Mouse (Mus musculus) neural tube, embryonic 15.5 days (tissue): ENCODE data around the gene Sdk2. TPM values are rescaled to one million over a fixed set of nuclear protein-coding genes. Genes with fewer than 3 reads are reported as not detected.
A peak's percentile ranks its signal among the peaks of the same experiment; 100 is the strongest.

Experiments
- ATAC-seq: fragments of 200-750 bp; cut with Nextera tagmentation; 2 replicates; pipeline ENCODE4 v1.8.0; 2017; ENCODE audit warnings: mild to moderate bottlenecking, moderate TSS enrichment, moderate library complexity; ENCODE audit not compliant: low FRiP score
- H3K27ac ChIP-seq: fragments of 300-500 bp; sonication (generic); replicated peaks from 2 replicates; pipeline ENCODE4 v1.5.1; 2015; ENCODE audit warnings: mild to moderate bottlenecking, inconsistent platforms
- H3K27me3 ChIP-seq: fragments of 300-500 bp; sonication (generic); replicated peaks from 2 replicates; pipeline ENCODE4 v1.6.1; 2015; ENCODE audit warnings: inconsistent platforms
- H3K36me3 ChIP-seq: fragments of 300-500 bp; sonication (generic); 2 replicates; pipeline ENCODE4 v1.6.1; 2015; ENCODE audit warnings: inconsistent platforms
- H3K4me1 ChIP-seq: fragments of 300-500 bp; sonication (generic); 2 replicates; pipeline ENCODE4 v1.6.1; 2015; ENCODE audit warnings: inconsistent platforms
- H3K4me2 ChIP-seq: fragments of 300-500 bp; sonication (generic); 2 replicates; pipeline ENCODE4 v1.6.1; 2015; ENCODE audit warnings: inconsistent platforms, mild to moderate bottlenecking, moderate library complexity
- H3K4me3 ChIP-seq: fragments of 300-500 bp; sonication (generic); replicated peaks from 2 replicates; pipeline ENCODE4 v1.5.1; 2015; ENCODE audit warnings: mild to moderate bottlenecking, inconsistent platforms
- H3K9ac ChIP-seq: fragments of 300-500 bp; sonication (generic); replicated peaks from 2 replicates; pipeline ENCODE4 v1.6.1; 2015; ENCODE audit warnings: mild to moderate bottlenecking, inconsistent platforms
- H3K9me3 ChIP-seq: fragments of 300-500 bp; sonication (generic); replicated peaks from 2 replicates; pipeline ENCODE4 v1.6.1; 2016; ENCODE audit warnings: inconsistent platforms
- WGBS: fragments of 180-500 bp; shearing (Covaris S2); methylation state at CpG from one replicate; pipeline ENCODE4 v1.1.7; 2015; ENCODE audit warnings: mixed read lengths; 5-methylcytosine and 5-hydroxymethylcytosine counted together
- polyA plus RNA-seq: library from polyadenylated mRNA; unstranded; fragments of >200 nt; fragmentation: Nextera tagmentation; extraction: Ambion mirVana; gene quantifications from 2 replicates; pipeline ENCODE4 v1.2.1, GENCODE M21; 2015

Gene Sdk2
- polyA plus RNA-seq, 1 experiment from 2014 or later, result 4.6 TPM

DNA sequence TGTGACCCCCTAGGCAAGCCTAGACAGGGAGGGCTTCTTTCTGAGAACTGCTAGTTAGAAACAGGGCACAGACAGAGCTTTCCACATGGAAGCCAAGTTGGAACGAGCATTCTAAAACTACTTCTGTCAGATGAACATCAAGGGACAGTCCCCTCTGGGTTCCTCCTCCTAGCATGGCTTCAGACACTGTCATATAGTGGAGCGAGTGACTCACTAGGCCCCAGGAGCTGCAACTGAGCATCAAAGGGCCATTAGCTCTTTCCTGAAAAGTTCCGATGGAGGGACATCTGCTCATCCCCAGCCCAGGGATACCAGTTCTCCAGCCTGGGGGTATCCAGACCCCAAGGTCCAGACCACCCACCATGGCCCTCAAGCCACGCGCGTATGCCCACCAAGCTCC lies 185.0 kb downstream of the Sdk2 start:
- WGBS, result 68% methylated on average over 6 of the region's 6 CpGs
- H3K27ac ChIP-seq, result no peak overlapping the region
- ATAC-seq, result no peak

DNA sequence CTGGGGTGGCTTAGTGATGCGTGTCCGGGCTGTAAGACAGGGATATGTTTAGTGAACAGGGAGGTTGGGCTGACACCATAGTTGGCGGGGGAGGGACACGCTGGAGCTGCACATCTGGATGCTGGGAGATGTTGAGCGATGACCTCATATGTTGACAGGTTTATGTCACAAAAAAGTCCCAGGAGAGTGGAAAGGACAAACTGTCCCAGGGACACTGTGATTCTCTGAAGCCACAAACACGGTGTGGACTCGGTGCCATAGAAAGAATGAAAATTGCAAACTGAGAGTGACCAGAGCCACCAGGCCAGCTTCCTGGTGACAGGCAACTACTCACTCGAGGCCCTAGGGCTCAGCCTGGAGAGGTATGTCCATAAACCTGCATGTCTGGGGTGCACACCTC lies 199.8 kb downstream of the Sdk2 start:
- Histone ChIP-seq H3K36me3 (no peaks in the 10 kb centered on the region; the same call in 1 of the 2 replicates), H3K9me3 (no peaks in the 10 kb centered on the region), H3K9ac (no peak overlapping the region), H3K27ac (no peak overlapping the region), H3K4me2 (no peak overlapping the region), H3K4me1 (no peaks in the 10 kb centered on the region), H3K27me3 (no peaks in the 10 kb centered on the region), H3K4me3 (no peak overlapping the region)
- ATAC-seq, result no peak
- 90% methylated on average over 8 of the region's 8 CpGs for WGBS

More for the DNA sequence above, 185.0 kb downstream of the Sdk2 start:
- H3K36me3 ChIP-seq, result no peaks in the 10 kb centered on the region
- H3K27me3 ChIP-seq, result no peaks in the 10 kb centered on the region
- no peak overlapping the region for H3K4me3 ChIP-seq
- H3K4me2 ChIP-seq, result no peak overlapping the region
- H3K9me3 ChIP-seq, result no peaks in the 10 kb centered on the region
- peaks cover 21% of the 10 kb centered on the region for H3K4me1 ChIP-seq
- H3K9ac ChIP-seq, result no peak overlapping the region

DNA sequence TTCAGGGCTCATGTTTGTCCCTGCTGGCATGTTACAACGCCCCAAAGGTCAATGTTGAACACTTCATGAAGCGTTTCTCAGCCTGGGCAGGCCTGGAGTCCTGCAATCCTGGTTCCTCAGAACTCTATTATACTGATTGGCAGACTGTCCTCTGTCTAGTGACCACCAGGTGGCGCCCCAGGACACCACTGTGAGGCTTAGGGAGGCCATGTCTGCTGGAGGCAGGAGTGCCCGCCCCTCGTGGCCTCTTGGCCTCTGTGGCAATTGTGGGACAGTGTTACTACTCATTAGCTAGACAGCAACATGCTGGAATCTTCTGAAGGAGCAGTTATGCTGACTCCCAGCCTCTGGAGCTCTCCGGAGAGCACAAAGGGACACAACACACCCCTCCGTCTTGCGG lies 201.2 kb downstream of the Sdk2 start:
- H3K36me3 ChIP-seq, result no peaks in the 10 kb centered on the region; the same call in 1 of the 2 replicates

DNA sequence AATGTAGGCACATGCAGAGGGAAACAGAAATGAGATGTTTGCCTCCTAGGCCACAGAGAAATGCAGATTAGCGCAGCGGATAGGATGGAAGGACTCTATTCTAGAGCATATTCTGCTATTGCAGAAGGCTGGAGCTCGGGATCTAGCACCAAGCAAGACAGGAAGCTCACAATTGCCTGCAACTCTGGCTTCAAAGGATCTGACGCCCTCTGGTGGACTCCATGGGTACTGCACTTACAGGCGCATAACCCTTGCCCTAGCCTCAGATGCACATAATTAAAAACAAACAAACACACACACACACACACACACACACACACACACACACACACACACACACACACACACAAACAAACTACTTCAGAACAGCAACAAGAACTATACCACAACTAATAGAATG lies 203.4 kb downstream of the Sdk2 start:
- 77% methylated on average over 5 of the region's 5 CpGs for WGBS
- ATAC-seq, result no peak
- no peak overlapping the region for H3K4me3 ChIP-seq
- H3K9me3 ChIP-seq, result no peaks in the 10 kb centered on the region
- no peak overlapping the region for H3K9ac ChIP-seq
- no peak overlapping the region for H3K4me2 ChIP-seq
- no peaks in the 10 kb centered on the region for H3K27me3 ChIP-seq
- H3K27ac ChIP-seq, result no peak overlapping the region
- H3K4me1 ChIP-seq, result no peaks in the 10 kb centered on the region
- H3K36me3 ChIP-seq, result peaks cover 4% of the 10 kb centered on the region; the same call in 1 of the 2 replicates

More for the DNA sequence above, 201.2 kb downstream of the Sdk2 start:
- Histone ChIP-seq H3K27me3 (no peaks in the 10 kb centered on the region), H3K9me3 (no peaks in the 10 kb centered on the region), H3K4me3 (no peak overlapping the region), H3K4me2 (no peak overlapping the region), H3K9ac (no peak overlapping the region), H3K4me1 (no peaks in the 10 kb centered on the region), H3K27ac (no peak overlapping the region)
- peak; percentile 55; the same call in 1 of the 2 replicates for ATAC-seq
- 38% methylated on average over 8 of the region's 8 CpGs for WGBS

DNA sequence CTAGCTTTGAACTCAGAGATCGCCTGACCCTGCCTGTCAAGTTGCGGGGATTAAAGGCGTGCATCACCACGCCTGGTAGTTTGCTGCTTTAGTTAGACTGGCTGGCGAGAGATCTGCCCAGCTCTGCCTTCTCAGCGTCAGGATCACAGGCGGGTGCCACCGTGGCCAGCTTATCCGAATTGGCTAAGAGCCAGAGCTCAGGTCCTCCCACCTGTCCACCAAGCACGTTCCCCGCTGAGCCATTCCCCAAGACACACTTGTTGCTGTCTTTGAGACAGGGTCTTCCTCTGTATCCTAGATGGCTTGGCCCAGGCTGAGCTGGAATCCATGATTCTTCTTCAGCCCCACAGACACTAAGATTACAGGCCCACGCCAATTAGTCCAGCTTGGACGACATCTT lies 211.2 kb downstream of the Sdk2 start:
- Histone ChIP-seq H3K4me3 (no peak overlapping the region), H3K9me3 (no peaks in the 10 kb centered on the region), H3K4me1 (no peaks in the 10 kb centered on the region), H3K36me3 (peaks cover 12% of the 10 kb centered on the region; the same call in 1 of the 2 replicates), H3K4me2 (no peak overlapping the region), H3K27me3 (no peaks in the 10 kb centered on the region), H3K27ac (no peak overlapping the region), H3K9ac (no peak overlapping the region)
- ATAC-seq, result no peak
- WGBS, result 85% methylated on average over 13 of the region's 13 CpGs

DNA sequence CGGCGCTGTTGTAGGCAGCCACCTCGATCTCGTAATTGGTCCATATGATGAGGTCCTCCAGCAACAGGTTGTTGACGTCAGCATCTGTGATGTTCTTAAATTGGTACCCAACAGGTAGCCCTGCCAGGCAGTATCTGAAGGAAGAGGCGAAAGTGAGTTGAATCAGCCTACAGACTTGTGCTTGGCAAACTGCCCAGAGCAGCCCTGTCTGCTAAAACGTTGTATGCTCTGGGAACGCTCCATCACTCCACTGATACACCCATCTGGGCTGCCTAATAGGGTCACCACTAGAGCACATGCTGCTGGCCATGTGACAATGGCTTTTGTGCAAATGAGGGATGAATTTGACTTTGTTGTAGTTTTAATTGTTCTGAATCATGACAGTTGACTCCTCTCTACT lies 215.1 kb downstream of the Sdk2 start:
- Histone ChIP-seq H3K4me3 (no peak overlapping the region), H3K36me3 (peaks cover 6% of the 10 kb centered on the region; the same call in 1 of the 2 replicates), H3K9me3 (no peaks in the 10 kb centered on the region), H3K27me3 (no peaks in the 10 kb centered on the region), H3K4me1 (no peaks in the 10 kb centered on the region), H3K4me2 (no peak overlapping the region), H3K27ac (no peak overlapping the region), H3K9ac (no peak overlapping the region)
- 70% methylated on average over 8 of the region's 8 CpGs for WGBS
- no peak for ATAC-seq

DNA sequence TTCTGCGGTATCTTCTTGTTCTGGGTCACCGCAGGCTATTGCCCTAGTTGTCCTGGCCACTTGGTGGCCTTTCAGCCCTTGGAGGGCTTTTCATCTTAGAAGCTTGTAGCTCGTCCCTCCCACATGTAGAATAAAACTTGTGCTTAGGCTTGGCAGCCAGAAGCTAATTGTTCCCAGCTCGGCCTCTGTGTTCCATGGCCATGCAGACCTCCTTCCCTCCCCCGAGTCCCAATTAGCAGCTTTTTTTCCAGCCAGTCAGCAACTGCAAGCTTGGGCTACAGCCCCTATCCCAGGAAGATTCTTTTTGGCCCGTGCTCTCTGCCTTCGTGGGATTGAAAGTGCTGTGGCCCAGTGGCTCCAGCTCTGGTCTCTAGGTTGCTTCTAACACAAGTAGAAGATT lies 217.5 kb downstream of the Sdk2 start:
- Histone ChIP-seq H3K27ac (no peak overlapping the region), H3K9me3 (no peaks in the 10 kb centered on the region), H3K9ac (no peak overlapping the region), H3K27me3 (no peaks in the 10 kb centered on the region), H3K4me3 (no peak overlapping the region), H3K36me3 (peaks cover 6% of the 10 kb centered on the region; the same call in 1 of the 2 replicates), H3K4me1 (no peaks in the 10 kb centered on the region), H3K4me2 (no peak overlapping the region)
- ATAC-seq, result no peak
- WGBS, result 69% methylated on average over 7 of the region's 7 CpGs

DNA sequence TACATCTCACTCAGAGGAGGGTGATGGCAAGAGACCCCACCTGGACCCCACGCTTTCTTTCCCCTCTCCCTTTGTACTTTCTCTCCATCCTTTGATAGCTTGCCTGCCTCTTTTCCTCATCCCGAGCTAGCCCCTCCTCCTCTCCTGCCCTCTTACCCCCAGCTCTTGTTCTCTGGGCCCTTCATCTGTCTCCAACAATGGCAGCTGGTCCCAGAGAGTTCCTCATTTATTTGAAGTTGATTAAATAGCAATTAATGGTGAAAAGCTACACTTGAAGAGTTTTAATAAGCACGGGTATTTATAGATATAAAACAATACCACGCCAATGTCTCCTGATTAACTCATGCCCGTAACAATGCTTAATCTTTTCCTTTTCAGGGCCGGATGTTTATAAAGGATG lies 222.9 kb downstream of the Sdk2 start:
- Histone ChIP-seq H3K27me3 (no peaks in the 10 kb centered on the region), H3K36me3 (peaks cover 4% of the 10 kb centered on the region; the same call in 1 of the 2 replicates), H3K4me1 (no peaks in the 10 kb centered on the region), H3K9ac (no peak overlapping the region), H3K9me3 (no peaks in the 10 kb centered on the region), H3K27ac (no peak overlapping the region), H3K4me2 (no peak overlapping the region), H3K4me3 (no peak overlapping the region)
- ATAC-seq, result no peak
- 40% methylated on average over 6 of the region's 6 CpGs for WGBS

DNA sequence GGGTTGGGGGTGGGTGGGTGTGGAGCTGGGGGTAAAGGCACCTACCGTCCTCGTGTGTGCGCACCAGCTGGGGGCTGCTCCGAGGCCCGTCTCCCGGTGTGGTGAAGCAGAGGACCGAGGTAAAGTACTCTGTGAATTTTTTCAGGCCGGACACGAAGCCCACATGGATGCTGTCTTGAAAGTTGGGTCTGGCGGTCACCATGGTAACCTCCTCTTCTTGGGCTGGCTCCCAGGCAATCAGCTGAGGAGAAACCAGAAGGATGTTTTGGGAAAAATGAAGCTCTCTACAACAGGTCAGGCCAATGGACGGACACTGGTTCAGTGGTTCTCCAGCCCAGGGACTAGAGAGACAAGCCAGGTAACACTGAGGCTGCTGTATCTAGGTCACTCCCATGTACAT lies 224.0 kb downstream of the Sdk2 start:
- no peak for ATAC-seq
- 93% methylated on average over 11 of the region's 11 CpGs for WGBS
- Histone ChIP-seq H3K36me3 (peaks cover 4% of the 10 kb centered on the region; the same call in 1 of the 2 replicates), H3K4me3 (no peak overlapping the region), H3K27ac (no peak overlapping the region), H3K9me3 (no peaks in the 10 kb centered on the region), H3K27me3 (no peaks in the 10 kb centered on the region), H3K4me1 (no peaks in the 10 kb centered on the region), H3K4me2 (no peak overlapping the region), H3K9ac (no peak overlapping the region)

DNA sequence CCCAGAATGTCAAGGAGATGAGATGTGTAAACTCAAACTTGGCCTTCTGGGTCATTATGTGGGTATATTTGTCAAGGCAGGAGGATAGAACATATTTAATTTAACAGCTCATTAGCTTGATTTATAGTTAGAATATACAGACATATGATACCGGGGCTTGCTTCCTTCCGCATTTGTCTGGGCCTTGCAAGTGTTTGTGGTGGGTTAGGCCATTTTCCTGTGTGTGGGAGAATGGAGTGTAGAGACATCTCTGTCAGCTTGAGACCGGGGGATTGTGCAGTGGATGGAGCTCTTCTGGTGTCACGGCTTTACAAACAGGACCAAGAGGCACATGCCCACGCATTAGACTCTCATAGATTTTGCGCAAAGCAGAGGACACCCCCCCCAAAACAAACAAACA lies 235.2 kb downstream of the Sdk2 start:
- Histone ChIP-seq H3K9ac (no peak overlapping the region), H3K27me3 (no peaks in the 10 kb centered on the region), H3K9me3 (no peaks in the 10 kb centered on the region), H3K27ac (no peak overlapping the region), H3K36me3 (no peaks in the 10 kb centered on the region; the same call in 1 of the 2 replicates), H3K4me2 (no peak overlapping the region), H3K4me1 (peaks cover 10% of the 10 kb centered on the region), H3K4me3 (no peak overlapping the region)
- 83% methylated on average over 6 of the region's 6 CpGs for WGBS
- no peak for ATAC-seq

DNA sequence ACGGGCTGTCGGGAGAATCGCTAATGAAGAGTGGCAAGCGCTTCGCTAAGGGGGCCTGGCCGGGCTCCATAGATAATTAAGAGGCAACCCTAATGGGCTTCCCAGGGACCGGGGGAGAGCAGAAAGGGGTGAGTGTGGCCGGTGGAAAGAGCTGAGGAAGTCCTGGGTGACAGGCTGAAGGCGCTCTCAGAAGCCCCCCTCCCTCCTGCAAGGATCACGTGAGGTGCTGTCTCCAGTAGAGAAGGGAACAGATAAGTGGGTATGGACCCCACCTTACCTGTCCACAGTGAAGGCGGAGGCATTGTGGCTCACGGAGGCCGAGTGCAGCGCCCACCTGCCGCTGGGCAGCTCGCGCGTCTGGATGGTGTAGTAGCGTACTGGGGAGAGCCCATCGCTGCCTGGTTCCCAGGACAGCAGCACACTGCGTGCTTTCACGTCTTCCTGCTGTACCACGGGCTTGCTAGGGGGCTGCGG lies 238.7 kb downstream of the Sdk2 start:
- Histone ChIP-seq H3K27ac (no peak overlapping the region), H3K4me1 (peaks cover 16% of the 10 kb centered on the region), H3K9ac (no peak overlapping the region), H3K27me3 (no peaks in the 10 kb centered on the region), H3K4me2 (peak overlapping the region; percentile 41), H3K9me3 (no peaks in the 10 kb centered on the region), H3K4me3 (no peak overlapping the region), H3K36me3 (no peaks in the 10 kb centered on the region; the same call in 1 of the 2 replicates)
- WGBS, result 28% methylated on average over 24 of the region's 24 CpGs
- ATAC-seq, result peak; percentile 33; the same call in 1 of the 2 replicates

DNA sequence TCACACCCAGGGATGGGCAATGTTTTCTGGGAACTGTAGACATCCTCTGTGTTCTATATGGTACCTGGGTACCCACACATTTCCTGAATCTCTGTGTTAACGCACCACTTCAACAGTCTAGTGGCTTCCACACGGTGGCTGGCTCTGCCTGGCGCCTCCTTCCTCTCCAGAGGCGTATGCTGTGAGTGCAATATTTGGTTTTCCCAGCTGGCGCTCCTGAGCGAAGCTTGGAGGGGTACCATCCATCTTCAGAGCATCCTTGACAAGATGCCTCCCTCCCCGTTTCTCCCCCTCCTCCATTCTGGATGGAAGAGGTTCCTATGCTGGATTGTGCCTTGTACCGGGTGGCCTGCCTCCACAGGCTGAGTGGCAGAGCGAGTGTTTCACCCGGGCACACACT lies 246.8 kb downstream of the Sdk2 start:
- H3K9ac ChIP-seq, result no peak overlapping the region
- WGBS, result 87% methylated on average over 10 of the region's 10 CpGs
- H3K36me3 ChIP-seq, result no peaks in the 10 kb centered on the region; the same call in 1 of the 2 replicates
- ATAC-seq, result no peak
- no peaks in the 10 kb centered on the region for H3K9me3 ChIP-seq
- no peaks in the 10 kb centered on the region for H3K27me3 ChIP-seq
- H3K4me3 ChIP-seq, result no peak overlapping the region
- no peak overlapping the region for H3K27ac ChIP-seq
- H3K4me1 ChIP-seq, result 0 out of 2 replicates have a peak, but pooled peaks cover 4% of the 10 kb centered on the region
- no peak overlapping the region for H3K4me2 ChIP-seq
